Mouse (Mus musculus) E14TG2a.4 (cell line): Measurements from ENCODE around the gene Larp4.
A peak's percentile ranks its signal among the peaks of the same experiment; 100 is the strongest.
"Not testable (repeated sequence)": the region's sequence is repeated elsewhere in the genome, so short reads cannot be mapped to it uniquely, and the experiment has no call there.

Source experiments
- H3K27me3 ChIP-seq: 2 replicates; pipeline ENCODE4 v1.6.1; 2014; ENCODE audit warnings: low read length, control low read depth; ENCODE audit not compliant: insufficient read depth
- H3K36me3 ChIP-seq: 2 replicates; pipeline ENCODE4 v1.6.1; 2014; ENCODE audit warnings: low read length, control low read depth; ENCODE audit not compliant: insufficient read depth
- H3K4me1 ChIP-seq: replicated peaks from 2 replicates; pipeline ENCODE4 v1.6.1; 2014; ENCODE audit warnings: low read depth, low read length, control low read depth
- H3K4me3 ChIP-seq: replicated peaks from 2 replicates; pipeline ENCODE4 v1.5.1; 2014; ENCODE audit warnings: mild to moderate bottlenecking, low read length
- H3K9me3 ChIP-seq: 2 replicates; pipeline ENCODE4 v1.6.1; 2014; ENCODE audit warnings: low read length, control low read depth
- CTCF ChIP-seq: conservative IDR thresholded peaks from 2 replicates; pipeline ENCODE4 v1.5.1; 2014; ENCODE audit warnings: low read length
- NANOG ChIP-seq: IDR thresholded peaks from 2 replicates; pipeline ENCODE4 v1.6.1; 2014; ENCODE audit warnings: borderline replicate concordance, low read length, mixed read lengths
- POU5F1 ChIP-seq: IDR thresholded peaks from 2 replicates; pipeline ENCODE4 v1.6.1; 2014; ENCODE audit warnings: low read length, borderline replicate concordance

The Larp4 gene

DNA sequence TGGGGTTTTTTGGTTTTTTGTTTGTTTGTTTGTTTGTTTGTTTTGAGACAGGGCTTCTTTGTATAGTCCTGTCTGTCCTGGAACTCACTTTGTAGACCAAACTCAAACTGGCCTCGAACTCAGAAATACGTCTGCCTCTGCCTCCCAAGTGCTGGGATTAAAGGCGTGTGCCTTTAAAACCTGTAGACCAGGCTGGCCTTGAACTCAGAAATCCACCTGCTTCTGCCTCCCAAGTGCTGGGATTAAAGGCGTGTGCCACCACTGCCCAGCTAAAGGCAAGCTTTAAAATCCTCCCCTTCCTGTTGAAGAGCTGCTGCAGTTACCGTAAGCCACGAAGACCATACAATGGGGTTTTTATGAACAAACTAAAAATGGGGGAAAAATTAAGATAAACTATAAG lies at the start of gene Larp4:
Gene Larp4, plus strand, starts transcription at position 301 of the 400 bp plus-strand sequence.
- H3K36me3 ChIP-seq, H3K27me3 ChIP-seq, H3K9me3 ChIP-seq, H3K4me3 ChIP-seq: not testable (repeated sequence)
- H3K4me1 ChIP-seq, result peaks cover 15% of the 10 kb centered on the region

DNA sequence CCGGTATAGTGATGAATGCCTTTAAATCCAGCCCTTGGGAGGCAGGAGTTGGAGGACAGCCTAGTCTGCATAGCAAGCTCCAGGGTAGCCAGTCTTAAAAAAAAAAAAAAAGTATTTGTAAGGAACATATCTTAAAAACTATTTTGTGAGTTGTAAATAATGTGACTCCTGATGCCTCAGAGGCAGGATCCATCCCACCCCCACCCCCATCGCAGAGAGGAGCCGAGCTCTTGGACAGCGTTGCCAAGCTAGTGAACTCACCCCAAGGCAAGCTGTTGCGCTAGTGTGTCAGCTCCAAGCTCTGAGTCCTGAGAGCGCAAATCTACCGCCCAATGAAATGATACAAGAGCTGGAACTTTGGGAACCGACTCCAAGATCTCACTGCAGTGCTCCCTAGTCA lies 38.6 kb upstream of the Larp4 start:
- Histone ChIP-seq H3K4me3 (peak overlapping the region; percentile 70), H3K9me3 (no peaks in the 10 kb centered on the region), H3K36me3 (no peaks in the 10 kb centered on the region), H3K27me3 (peaks cover 4% of the 10 kb centered on the region; the same call in 1 of the 2 replicates), H3K4me1 (peaks cover 10% of the 10 kb centered on the region; the same call in 1 of the 2 replicates)
- TF ChIP-seq POU5F1 (no peak), NANOG (no peak), CTCF (no peak)

DNA sequence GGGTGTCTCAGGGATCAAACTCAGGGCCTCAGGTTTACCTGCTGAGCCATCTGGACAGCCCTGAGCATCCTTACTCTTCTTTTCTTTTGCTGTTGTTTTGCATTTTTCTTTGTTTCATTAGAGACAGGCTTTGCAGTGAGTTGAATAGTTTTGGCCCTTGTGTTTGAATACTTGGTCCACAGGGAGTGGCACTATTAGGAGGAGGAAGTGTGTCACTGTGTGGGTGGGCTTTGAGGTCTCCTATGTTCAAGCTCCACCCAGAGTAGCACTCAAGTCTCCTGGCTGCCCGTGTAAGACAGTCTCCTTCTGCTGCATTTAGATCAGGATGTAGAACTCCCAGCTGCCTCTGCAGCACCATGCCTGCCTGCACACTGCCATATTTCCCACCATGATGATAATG lies 35.4 kb upstream of the Larp4 start:
- TF ChIP-seq POU5F1 (no peak), CTCF (no peak), NANOG (no peak)

DNA sequence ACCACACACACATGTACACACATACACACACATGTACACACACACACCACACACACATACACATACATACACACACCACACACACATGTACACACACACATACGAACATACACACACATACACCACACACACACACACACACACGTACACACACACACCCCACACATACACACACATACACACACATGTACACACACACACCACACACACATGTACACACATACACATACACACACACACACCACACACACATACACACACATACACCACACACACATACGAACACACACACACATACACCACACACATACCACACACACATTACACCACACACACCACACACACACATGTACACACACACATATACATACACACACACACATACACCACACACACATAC lies 33.2 kb upstream of the Larp4 start:
- Histone ChIP-seq H3K36me3 (no peaks in the 10 kb centered on the region), H3K27me3 (no peaks in the 10 kb centered on the region), H3K9me3 (no peaks in the 10 kb centered on the region), H3K4me3 (no peak overlapping the region), H3K4me1 (peaks cover 18% of the 10 kb centered on the region)
- TF ChIP-seq CTCF, result no peak
- no peak for TF ChIP-seq POU5F1

More for the DNA sequence above, 35.4 kb upstream of the Larp4 start:
- Histone ChIP-seq H3K27me3 (peaks cover 4% of the 10 kb centered on the region; the same call in 1 of the 2 replicates), H3K4me1 (peaks cover 10% of the 10 kb centered on the region; the same call in 1 of the 2 replicates), H3K9me3 (no peaks in the 10 kb centered on the region), H3K36me3 (no peaks in the 10 kb centered on the region), H3K4me3 (no peak overlapping the region)

DNA sequence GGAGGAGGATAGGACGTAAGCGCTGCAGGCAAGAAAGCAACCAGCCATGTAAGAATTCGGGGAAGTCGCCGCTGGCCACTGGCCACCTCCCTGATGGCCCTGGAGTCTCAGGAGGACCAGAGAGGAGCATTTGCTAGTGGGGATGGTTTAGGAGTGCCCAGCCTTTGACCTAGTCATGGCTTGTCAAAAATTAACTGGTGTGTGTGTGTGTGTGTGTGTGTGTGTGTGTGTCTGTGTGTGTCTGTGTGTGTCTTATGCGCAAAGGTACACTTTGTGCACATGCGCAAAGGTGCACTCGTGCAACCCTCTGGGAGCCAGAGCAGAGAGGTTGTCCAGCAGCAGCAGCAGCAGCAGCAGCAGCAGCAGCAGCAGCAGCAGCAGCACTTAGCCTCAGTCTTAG lies 32.0 kb upstream of the Larp4 start:
- TF ChIP-seq CTCF, result no peak
- TF ChIP-seq NANOG, result no peak
- no peak for TF ChIP-seq POU5F1
- Histone ChIP-seq H3K36me3 (no peaks in the 10 kb centered on the region), H3K27me3 (no peaks in the 10 kb centered on the region), H3K9me3 (no peaks in the 10 kb centered on the region), H3K4me1 (peaks cover 19% of the 10 kb centered on the region), H3K4me3 (no peak overlapping the region)

DNA sequence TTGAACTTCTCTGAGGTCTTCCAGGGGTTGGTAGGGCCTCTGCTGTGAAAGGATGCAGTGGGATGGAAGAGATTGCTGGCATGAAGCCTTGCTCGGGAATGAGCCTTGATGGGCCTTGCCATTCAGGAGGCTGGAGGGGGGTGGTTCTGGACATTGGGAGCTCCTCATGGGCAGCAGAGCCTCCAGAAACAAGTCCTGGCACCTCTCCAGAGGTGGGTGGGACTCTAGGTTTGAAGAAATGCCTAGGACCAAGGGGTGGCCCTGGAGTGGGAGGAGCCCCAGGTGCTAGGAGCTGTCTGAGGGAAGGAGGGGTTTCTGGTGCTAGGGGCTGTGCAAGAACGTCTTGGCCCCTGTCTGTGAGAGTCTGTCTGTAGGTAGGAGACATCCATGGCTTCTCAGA lies 29.4 kb upstream of the Larp4 start:
- peaks cover 19% of the 10 kb centered on the region for H3K4me1 ChIP-seq
- peaks cover 10% of the 10 kb centered on the region for H3K9me3 ChIP-seq
- TF ChIP-seq NANOG (no peak), POU5F1 (no peak), CTCF (no peak)
- H3K36me3 ChIP-seq, result no peaks in the 10 kb centered on the region; the same call in 1 of the 2 replicates
- H3K27me3 ChIP-seq, result no peaks in the 10 kb centered on the region
- H3K4me3 ChIP-seq, result no peak overlapping the region

DNA sequence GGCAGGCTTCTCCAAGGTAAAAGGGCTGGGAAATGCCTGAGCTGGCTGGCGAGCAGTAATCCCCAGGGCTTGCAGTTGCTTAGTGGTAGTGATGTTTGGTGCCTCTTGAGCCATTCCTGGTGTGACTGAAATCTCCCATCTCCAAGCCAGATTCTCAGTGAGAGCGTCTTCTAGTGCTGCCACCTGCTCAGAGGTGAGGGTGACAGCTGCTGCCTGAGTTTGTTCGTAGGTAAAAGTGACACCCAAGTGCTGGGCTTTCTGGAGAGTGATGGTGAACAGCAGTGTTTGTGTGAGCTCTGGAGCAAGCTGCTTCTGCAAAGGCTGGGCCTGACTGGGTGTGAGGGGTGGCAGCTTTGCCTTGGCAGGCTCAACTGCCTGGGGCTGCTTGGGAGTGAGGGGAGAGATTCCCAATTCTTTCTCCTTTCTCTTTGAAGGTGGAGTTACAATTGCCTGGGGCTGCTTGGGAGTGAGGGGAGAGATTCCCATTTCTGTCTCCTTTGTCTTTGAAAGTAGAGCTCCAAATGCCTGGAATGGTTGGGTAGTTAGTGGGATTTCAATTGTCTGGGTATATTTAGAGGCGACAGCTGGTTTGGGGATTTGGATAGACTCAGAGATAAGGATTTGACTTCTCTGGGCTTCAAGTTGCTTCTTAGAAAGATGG lies 28.8 kb upstream of the Larp4 start:
- H3K4me1 ChIP-seq, result peaks cover 19% of the 10 kb centered on the region
- H3K36me3 ChIP-seq, result no peaks in the 10 kb centered on the region; the same call in 1 of the 2 replicates
- no peak for TF ChIP-seq NANOG
- no peak for TF ChIP-seq CTCF
- no peak for TF ChIP-seq POU5F1
- no peak overlapping the region for H3K4me3 ChIP-seq
- no peaks in the 10 kb centered on the region for H3K27me3 ChIP-seq
- peaks cover 16% of the 10 kb centered on the region for H3K9me3 ChIP-seq

DNA sequence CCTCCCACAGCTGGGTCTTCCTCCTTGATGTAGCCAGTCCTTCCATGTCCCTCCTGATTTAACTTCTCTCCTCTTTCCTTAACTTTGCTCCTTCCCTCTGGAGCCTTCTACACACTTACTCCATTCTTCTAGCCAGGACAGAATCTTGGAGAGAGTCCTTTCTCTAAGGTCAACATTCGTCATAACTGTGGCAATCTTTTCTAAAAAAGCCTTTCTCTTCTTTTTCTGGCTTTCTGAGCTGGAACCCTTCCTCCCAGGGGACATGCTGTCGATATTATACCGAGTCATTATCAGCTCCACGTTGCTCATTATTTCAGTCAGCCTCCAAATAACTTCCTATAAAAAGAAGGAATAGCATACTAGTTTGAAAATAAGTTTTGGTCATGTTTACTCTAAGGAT lies 14.5 kb upstream of the Larp4 start:
- Histone ChIP-seq H3K9me3 (no peaks in the 10 kb centered on the region), H3K27me3 (no peaks in the 10 kb centered on the region), H3K4me3 (no peak overlapping the region), H3K36me3 (no peaks in the 10 kb centered on the region), H3K4me1 (no peaks in the 10 kb centered on the region)
- TF ChIP-seq CTCF (no peak), POU5F1 (no peak), NANOG (no peak)

DNA sequence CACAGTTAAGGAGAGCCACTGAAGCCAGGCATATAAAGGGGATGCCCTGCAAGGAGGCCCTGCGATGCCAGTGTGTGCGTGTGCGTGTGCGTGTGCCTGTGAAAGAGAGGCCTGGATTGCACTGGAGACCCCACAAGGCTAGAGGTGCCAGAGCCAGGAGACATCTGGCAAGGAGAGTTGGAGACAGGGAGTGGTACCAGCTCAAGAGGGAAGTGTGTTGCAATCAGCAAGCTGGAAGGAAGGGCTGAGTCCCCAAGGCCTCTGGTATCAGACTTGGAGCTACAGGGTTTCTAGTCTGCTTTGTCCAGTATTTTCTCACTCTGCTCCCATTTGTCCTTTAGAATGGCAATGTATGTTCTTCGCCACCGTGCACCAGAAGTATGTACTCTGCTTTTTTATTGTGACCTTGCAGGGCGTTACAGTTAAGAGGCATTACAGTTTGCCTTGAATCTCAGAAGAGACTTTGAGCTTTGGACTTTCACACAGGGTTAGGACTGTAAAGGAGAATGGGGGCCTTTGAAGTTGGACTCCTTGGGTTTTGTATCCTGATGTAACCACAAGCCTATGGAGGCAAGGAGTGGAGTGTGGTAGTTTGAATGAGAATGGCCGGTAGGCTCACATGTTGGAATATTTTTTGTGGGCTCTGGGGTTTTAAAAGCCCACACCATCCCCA lies 4.6 kb upstream of the Larp4 start:
- Histone ChIP-seq H3K36me3 (no peaks in the 10 kb centered on the region), H3K9me3 (no peaks in the 10 kb centered on the region), H3K4me3 (no peak overlapping the region), H3K4me1 (no peaks in the 10 kb centered on the region), H3K27me3 (peaks cover 4% of the 10 kb centered on the region; the same call in 1 of the 2 replicates)
- no peak for TF ChIP-seq CTCF
- no peak for TF ChIP-seq POU5F1
- no peak for TF ChIP-seq NANOG
